Mouse (Mus musculus) CD4-positive, CD25-positive, alpha-beta regulatory T cell, adult 4 months (primary cell): ENCODE measurements around the gene Pibf1. TPM values are rescaled to one million over a fixed set of nuclear protein-coding genes. Genes with fewer than 3 reads are reported as not detected.
A peak's percentile ranks its signal among the peaks of the same experiment; 100 is the strongest.

Experiments used
- ATAC-seq: one replicate; pipeline ENCODE4 v1.8.0; 2017
- polyA plus RNA-seq, 2 experiments: library from polyadenylated mRNA; unstranded; fragments of 100-300 nt; shearing (Covaris generic); gene quantifications; one replicate each; pipeline ENCODE4 v1.2.1; 2017

Gene Pibf1
- 10 to 100 TPM; 28.1 to 30.4 TPM for polyA plus RNA-seq

DNA sequence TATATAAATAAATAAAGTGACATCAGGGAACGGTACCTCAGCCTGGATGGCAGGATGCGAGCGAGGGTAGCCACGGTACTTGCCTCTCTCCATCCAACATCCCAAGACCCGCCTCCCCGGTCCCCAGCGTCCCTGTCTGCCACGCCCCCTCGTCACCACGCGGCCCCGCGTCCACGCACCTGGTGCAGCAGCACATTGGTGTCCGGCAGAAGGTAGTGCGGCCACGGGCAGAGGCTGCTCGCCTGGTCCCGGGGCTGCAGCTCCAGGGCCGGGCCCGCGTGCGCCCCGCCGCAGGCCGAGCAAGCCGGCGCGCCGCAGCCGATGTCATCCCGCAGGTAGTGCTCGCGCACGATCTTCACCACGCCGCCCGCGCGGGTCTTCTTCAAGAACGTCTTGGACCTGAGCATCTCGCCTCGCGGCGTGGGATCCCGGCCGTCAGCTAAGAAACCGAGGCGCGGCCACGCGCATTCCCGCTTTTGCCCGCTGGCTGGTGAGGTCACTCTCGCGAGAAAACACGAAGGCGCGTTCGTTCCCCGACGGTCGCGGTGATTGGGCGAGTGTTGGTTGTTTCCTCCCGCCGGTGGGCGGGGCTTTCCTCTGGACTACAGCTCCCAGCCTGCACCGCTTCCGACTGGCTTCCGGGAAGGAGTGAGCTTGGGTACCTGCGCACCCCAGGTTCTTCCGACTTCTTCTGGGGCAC is at the start of gene Pibf1, which contains the start of gene Dis3:
Gene Pibf1 (plus strand): TSS at position 158 of the 700 bp plus-strand sequence.
Gene Dis3 (minus strand): TSS at position 504 of the 700 bp plus-strand sequence.
- peak; percentile 98 for ATAC-seq

DNA sequence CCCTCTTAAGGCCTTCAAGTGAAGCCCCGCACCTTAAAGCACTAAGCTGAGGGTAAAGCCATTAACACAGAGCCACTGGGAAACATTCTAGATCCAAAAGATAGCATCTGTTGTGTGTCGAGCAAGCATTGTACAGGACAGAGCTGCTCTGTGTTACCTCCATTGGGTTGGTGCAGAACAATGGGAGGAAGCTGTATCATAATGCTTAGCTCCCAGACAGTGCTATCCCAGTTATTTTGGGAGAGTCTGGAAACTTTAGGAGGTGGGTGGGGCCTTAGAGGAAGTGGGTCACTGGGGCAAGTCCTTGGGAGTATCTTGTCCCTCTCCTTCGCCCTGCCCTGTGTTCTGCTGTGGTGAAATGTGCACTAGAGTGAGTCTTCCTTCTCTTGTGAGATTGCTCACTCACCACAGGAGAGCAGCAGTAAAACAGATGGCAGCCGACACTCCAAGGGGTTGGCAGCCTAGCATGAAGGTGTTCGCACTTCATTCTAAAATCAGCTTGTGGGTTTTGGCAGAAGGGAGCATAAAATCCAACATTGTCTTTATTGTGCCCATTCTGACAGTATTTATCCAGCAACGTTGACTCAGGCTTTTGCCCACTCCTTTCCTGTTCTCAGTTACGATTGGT is 40.2 kb upstream of the Pibf1 start:
- no peak for ATAC-seq

DNA sequence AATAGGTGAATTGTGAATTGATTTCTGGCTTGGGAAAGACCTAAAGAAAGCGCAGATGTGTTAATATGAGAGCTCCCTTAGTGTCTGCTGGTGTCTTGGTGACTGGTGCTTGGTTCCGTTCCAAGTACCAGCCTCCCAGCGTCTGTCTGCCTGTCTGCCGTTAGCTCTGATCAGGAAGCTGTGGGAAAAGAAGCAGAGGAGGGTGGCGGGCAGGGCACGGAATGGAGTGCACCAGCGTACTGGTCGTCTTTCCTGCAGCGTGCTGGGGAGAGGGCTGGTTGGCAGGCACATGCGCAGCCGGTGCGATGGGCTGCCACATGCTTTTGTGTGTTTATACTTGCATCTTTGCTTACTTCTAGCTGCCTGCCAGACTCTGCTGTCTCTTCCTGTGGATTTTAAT is 38.6 kb upstream of the Pibf1 start:
- ATAC-seq, result no peak

DNA sequence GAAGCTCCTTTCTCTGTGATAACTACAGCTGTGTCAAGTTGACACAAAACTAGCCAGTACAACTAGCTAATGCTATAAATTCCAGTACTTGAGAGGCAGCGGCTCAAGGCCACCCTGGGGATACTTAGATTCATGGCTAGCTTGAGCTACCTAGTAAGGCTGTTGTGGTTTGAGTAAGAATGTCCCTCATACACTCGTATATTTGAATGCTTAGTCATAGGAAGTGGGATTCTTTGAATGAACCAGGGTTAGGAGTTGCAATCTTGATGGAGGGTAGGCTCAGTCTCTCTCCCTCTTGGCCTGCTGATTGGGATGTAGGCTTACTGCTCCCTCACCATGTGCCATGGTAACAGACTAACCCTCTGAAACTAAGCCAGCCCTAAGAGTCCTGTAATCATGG is 36.1 kb upstream of the Pibf1 start:
- no peak for ATAC-seq

DNA sequence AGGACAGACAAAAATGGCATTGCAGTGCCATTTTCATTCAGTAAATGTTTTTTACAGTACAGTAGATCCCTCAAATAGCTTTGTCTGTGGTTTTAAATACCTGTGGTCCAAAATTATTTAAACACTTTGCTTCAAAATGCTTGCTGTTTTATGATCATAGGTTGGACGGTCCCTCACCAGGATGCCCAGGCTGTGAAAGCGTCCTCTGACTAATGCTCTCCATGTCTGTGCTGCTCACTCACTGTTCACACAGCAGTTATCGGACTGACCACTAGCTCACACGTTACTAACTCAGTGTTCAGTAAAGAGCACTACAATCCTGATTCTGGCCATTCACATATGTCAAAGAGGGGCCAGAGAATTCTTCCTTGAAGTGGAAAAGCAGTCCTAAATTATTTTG is 28.1 kb upstream of the Pibf1 start:
- no peak for ATAC-seq

DNA sequence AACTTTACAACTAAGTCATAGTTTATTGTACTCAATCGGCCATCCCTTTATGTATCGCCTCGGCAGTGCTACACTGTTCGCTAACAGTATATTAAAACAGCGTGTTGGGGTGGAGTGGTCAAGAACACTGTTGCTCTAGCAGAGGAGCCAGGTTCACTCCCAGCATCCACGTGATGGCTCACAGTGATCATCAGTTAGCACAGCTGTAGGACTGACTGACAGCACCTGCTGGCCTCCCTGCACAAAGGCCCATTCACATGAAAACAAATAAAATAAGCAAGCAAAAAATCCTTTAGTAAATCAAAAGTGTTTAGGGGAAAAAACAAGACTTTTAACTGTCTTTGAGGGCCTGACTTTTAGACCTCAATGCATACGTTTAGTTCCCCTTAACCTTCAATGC is 10.3 kb upstream of the Pibf1 start:
- no peak for ATAC-seq

DNA sequence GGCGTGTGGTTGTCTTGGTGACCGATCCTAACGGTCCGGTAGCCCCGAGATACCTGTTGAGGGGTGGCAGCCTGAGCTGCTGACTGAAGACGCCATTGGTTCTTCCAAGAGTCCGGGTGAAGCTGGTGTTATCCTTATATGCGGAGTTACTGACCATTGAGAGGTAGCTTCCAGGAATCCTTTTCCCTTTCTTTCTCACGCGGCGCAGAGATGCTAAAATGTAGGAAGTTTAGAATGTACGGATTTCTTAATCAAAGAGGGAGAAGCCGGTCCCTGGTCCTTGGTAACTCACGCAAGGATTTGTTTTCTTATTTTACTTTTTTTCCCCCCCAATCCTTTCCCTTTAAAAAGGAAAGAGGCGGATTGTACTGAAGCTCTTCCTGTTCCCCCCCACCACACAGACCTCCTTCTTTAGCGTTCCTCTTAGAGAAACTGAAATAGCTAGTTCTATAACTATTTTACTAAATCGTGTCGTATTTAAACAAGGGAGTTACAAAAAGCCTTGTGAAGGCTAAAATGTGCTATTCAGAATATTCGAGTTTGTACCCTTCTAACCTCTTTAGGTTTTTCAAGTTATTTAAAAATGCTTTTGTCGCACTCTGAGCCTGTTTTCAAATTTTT is 853 bp downstream of the Pibf1 start:
- no peak for ATAC-seq

DNA sequence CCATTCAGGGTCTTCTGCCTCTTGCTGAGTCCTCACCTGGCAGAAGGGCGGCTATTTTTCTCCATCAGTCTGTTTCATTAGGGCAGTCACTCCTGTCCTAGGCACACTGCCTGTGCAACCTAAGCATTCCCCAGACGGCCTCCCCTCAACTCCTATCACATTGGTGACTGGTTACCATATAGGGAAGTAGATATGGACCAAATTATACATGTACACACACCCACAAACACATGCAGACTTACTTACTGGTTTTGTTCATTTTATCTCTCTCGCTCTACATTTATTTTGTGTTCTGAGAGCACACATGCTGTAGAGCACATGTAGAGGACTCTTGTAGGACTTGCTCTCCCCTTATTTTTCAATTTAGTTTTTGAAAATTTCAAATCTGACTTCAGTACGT is 3.8 kb downstream of the Pibf1 start:
- no peak for ATAC-seq

DNA sequence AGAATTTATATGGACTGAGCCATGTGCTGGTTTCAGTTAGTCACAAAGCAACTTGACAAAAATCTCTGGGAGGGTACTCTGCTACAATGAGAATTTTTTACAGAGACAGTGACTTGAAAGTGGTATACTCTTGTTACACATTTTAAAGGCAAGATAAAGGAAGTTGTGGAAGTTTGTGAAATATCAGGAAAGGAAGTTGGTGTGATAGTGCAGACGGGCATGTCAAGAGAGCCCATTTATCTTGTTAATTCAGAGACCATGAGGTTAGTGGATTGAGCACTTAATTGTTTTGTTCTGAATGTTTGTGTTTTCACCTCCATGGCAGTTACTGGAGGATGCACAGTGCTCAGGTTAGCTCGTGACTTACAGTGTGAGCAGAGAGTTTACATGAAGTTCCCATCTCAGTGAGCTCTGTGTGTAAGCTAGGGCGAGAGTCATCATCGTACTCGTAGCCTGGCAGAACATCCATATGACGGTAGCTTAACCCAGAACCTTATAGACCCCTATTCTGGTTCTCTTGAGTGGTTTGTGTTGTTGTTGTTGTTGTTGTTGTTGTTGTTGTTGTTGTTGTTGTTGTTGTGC is 5.4 kb downstream of the Pibf1 start:
- no peak for ATAC-seq

DNA sequence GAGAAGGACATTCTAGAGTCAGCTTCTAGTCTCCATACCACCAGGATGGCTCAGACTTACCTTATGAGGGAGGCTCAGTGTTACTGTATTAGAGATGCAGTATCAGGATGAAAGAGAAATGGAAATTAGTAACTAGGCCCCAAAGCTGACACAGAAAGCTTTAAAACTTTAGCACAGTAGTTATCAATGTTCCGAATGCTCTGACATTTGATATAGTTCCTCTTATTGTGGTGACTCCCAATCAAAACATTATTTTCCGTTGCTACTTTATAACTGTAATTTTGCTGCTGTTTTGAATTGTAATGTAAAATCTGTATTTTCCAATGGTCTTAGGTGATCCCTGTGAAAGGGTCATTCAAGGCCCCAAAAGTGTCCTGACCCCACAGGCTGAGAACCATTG is 7.4 kb downstream of the Pibf1 start:
- no peak for ATAC-seq

DNA sequence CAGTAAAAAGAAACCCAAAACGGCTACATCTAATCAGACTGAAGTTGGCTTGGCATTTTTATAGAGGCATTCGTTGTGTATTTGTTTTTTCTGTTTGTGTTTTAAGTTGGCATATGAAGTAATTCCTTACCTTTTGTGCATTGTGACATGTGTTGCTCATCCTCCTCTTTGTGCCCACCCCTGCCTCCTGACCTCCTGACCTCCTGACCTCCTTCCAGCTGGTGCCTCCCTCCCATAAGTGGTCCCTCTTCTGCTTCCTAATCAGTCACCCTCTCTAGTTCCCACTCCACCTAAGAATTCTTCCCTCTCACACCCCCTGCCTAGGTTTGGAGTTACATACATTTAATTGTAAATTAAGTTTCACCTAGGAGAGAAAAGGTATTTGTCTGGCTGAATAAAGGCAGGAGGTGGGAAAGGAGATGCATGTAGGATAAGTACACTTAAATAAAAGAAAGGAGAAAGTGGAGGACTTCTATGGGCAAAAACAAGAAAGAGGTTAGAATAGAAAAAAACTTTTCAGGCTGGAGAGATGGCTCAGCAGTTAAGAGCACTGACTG is 8.5 kb downstream of the Pibf1 start:
- ATAC-seq, result no peak

DNA sequence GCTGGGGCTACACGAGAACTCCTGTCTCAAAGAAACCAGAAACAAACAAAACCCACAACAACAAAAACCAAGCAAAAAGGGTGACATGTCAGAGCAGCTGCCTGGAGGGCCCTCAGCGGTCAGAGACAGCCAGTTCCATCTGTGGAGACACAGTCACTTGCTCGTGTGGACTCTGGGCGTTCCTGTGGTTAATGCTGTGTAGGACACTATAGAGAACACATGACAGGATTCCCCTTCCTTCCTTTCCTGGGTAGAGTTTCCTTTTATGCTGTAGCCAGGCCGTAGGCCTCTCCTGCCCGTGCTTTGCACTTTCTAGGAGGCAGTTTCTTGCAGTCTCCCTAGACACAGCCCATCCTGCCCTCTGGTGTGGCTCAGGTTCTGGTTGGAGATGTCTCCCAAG is 9.5 kb downstream of the Pibf1 start:
- no peak for ATAC-seq

DNA sequence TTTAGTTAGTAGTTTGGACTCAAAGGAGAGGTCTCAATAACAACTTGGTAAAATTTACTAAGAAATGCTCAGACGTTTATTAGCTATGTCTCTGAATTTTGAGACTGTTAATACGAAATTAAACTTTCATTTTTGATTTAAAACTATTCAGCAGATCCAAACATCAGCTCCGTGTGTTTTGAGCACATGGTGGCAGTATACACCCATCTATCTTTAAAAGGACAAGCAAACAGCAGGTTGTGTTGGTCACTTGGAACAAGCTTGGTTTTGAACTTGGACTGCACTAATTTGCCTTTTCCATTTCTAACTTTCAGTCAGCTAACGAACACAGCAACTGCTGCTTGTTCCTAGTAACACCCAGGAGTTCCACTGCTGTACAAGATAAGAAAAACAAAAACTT is 18.4 kb downstream of the Pibf1 start:
- no peak for ATAC-seq

DNA sequence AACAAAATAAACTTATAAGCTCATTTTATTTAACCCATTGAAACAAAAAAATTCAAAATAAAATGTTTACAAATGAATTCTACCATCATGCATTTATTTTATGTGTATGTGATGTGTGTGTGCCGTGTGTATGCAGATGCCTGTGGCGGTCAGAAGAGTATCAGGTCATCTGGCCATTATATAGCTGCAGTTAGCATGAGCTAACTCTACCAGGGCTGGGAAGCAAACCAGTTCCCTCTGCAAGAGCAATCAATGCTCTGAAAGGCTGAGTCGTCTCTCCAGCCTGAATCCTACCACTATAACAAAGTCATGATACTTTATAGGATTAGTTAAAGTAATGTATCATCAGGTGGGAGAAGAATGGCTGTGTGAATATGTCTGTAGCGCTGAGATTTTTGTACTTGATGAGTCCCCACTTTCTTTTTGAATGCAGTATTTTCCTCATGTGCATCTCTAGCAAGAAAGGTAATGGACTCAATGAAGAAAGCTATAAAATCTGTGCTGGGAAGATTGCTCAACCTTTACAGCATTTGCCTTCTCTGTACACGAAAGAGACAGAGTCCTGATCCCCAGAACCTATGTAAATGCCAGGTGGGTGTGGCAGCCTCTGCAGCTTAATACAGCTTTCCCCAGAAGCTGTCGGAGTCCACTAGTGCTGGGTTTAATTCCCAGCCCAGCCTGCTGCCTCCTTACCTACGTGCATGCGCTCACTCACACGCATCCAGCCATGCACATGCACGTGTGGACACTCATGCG is 22.5 kb downstream of the Pibf1 start:
- no peak for ATAC-seq

DNA sequence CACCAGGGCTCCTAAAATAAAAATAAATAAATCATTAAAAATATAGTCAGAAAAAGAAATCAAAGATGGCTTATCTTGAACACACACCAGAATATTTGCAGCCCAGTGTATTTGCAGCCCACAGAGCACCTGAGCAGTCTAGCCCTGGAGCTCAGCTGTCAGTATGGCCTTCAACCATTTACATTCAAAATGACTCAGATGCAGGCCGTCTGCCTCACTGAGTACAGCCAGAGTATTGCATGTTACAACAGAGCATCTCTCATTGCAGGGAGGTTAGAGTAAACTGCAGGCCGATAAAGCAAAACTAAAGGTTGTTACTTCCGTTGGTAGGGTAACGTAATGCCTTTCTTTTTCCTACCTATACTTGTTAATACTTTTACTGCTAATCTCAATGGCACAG is 24.9 kb downstream of the Pibf1 start:
- no peak for ATAC-seq

DNA sequence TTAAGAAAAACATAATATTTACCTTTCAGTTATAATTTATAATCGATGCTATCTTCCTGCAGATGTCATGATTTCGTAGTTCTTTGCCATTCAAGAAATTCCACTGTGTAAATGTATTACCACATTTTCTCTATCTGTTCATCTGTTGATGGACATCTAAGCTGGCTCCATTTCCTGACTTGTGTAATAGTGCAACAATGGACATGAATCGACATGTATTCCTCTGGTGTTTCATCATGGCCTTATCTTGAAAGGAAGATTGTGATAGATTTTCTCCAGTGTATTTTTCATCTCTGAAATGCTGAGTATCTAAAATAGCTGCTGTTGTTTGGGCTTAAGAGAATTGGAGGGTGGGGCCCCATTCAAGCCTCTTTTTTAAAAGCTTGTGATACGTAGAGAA is 27.5 kb downstream of the Pibf1 start:
- no peak for ATAC-seq

DNA sequence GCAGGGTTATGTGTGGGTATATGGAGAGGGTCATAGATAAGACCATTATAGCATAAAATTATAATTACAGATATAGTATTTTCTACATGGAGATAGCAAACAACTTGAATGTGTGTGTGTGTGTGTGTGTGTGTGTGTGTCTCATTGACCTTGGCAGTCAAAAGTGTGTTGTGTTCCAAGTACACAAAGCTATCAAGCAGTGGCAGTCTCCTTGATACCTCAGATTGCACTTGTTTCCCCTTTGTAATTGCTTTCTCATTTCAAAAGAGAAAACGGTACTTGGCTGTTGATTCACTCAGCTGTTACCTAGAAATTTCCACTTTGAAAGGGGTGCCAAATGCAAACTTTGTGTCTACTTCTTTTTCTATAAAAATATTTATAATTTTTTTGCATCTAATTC is 28.3 kb downstream of the Pibf1 start:
- no peak for ATAC-seq

DNA sequence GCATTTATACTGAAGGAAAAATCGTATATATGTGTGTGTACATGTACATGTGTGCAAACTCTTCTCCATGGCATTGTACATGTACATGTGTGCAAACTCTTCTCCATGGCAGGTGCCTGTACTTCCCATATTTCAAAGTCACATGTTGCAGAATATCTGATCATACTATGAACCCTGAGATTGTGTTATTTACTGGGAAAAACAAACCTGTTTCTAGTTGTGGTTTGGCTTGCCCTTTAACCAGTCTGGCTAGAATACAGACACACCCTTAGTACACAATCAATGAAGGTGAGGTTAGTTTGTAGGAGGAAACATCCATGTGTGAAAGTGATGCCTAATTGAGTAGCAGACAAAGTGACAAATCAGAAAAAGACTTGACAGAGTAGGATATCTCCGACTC is 29.8 kb downstream of the Pibf1 start:
- ATAC-seq, result no peak

DNA sequence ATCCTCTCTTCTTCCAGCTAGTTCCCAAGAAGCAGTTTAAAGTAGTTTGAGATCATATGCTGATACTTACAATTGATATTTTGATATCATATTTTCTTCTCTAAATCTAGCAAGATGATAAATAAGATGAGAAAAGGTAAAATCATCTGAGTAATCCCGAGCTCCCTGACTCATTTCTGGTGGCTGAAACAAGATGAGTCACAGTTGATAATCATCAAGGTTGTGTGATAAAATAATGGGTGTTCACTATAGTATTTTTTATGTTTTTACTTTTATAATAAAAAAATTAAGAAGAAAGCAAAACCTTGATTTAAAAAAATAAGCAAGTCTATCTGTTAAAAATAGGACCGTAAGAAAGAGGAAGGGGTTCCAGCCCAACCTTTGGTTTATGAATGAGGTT is 34.8 kb downstream of the Pibf1 start:
- no peak for ATAC-seq

DNA sequence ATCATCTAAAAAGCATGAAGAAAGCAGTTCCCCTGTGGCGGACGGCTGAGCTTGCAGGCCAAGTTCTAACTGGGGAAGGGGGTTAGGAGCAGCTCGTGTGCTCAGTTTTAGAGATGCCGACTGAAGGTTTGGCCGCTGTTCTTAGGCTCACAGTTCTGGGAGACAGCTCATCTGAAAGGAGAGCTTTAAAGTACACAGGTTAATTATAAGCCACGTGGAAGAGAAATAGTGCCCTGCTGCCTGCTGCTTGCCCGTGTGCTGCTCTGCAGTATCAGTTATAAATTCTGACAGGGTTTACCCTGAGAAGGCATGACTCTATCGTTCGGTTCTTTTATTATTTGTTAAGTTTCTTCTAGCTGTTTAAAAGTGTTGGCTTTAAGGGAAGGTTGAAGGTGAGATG is 36.5 kb downstream of the Pibf1 start:
- ATAC-seq, result no peak

DNA sequence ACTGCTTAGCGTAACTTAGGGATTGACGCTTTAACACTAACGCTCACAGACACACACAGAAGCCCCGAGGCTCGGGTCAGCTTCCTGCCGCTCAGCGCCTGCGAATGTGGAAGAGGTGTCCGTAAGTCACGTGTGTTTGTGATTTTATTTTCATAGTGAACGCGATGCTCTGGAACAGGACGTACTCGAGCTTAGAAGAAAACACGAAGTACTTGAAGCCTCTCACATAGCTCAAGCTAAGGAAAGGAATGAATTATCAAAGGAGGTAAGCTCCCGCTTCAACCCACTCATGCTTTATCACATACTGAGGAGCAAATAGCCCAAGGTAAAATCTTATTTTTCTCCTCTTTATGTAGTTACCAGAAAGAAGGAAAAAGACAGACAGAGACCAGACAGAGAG is 37.1 kb downstream of the Pibf1 start:
- no peak for ATAC-seq

DNA sequence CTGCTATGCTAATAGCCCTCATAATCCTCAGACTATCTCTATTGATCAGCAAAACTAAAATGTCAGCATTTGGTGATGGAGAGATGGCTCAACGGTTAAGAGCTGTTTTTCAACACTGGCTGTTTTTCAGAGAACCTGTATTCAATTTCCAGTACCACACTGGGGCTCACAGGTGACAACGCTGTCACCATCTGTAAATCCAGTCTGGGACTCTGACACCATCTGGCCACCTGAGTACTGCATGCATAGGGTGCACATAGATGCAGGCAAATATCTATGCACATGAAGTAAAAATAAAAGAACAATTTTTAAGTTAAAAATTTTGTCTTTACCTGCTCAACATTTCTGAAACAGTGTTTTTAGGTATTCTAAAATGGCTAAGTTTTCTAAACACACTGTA is 40.8 kb downstream of the Pibf1 start:
- ATAC-seq, result no peak
